Mouse (Mus musculus) cerebellum, postnatal 14 days (tissue): ENCODE measurements around the gene Epn3.

Experiments used
- DNase-seq, 2 experiments: peaks; one replicate each; pipeline ENCODE4 v3.0.0; 2021; ENCODE audit warnings: mixed read lengths in 2 of 2

Epn3 gene

GRCm38 (mm10) chr11:94495415-94495814 is 4.4 kb downstream of the Epn3 start:
- no peak for DNase-seq

DNA sequence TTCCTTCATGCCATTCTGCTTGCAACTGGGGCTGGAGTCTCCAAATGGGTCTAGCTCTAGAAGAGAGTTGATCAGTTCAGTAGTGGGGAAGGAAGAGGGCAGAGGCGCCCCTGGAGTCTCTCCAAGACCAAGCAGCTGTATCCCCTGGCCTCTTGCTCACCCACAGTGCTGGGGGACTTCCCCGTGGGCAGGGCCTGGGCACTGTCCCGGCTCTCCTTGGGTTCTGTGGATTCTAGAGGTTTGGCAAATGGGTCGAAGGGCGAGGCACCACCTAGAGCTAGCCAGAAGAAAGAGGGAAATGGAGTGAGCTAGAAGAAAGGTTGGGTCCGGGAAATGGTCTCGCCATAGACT is 8.1 kb downstream of the Epn3 start:
- no peak for DNase-seq

DNA sequence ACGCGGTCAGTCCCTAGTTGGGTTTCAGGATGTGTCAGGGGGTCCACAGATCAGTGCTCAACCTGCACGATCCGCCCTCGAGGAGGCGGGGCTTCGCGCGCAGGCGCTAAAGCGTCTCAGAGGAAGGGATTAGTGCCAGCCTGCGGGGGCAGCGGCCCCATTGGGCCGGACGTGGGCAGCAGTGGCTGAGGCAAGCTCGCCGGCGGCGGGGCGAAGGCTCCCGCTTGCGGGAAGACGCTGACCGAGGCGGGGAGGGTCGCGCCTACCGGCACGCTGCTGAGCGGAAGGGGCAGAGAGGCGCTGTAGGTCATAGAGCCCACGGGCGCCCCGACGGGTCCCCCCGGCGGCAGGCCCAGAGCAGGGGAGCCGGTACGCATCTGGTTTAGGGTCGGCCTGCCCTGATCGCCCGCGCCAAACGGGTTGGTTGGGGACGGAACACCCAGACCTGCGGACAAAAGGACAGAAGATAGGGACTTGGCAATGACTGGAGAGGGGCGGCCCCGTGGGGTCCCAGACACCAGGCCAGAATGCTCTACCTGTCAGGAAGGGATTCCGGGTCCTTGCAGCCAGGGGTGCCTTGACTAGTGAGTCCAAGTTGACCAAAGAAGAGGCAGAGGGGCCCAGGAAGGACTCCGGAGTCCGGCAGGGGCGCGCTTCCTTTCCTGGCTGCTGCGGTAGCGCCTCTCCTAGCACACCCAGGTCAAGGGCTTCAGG is 8.6 kb downstream of the Epn3 start:
- peak; percentile 67 to 77 for DNase-seq

DNA sequence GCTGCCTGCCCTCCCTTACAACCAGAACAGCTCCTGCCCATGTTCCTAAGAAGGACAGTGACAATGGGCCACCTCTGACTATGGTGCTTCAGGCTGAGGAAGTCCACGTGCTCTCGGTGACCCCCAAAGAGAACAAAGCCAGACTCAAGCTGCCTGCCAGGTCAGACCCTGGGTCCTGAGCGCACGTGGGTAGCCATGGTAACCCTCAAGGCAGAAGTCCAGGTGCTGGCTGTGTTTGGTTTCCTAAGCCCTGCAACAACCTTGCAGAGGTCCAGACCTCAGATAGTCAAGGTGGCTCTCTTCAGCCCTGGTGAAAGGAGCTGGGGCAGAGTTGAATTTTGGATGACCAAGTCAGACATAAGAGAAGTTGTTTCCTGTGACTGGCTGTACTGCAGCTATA is 10.0 kb downstream of the Epn3 start:
- DNase-seq: peak; percentile 41 to 55

DNA sequence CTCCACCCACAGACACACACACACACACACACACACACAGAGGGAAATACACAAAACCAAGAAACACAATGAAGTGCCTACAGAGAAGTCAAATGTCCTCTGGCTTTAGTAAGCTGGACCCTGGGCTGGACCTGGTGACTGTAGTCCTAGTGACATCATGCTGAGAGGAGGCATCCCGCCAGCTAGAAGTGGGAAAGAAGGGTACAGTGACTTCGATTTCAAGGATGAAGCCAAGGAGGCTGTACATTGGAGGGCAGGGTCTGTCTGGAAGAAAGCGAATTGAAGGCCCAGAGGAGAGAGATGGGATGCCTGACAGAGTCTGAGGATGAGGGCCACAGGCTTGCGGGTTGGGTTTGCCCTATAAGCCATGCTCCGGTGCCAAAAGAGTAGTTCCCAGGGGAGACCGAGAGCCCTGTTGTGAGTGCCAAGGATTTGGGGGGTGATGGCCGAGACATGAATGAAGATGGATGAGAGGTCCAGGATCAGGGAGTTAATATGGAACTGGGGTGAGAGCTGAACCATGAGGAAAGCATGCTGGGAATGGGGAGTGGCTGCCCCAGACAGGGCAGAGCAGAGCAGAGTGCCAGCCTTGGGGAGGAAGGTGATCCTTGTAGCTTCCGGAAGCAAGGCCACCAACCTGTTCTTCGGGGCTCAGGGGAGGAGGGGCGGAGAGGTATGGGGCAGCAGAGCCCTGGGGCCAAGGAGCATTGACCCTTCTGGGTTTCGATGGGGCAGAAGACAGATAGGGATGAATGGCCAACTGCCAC is 10.8 kb downstream of the Epn3 start:
- DNase-seq: peak; percentile 40 to 57

DNA sequence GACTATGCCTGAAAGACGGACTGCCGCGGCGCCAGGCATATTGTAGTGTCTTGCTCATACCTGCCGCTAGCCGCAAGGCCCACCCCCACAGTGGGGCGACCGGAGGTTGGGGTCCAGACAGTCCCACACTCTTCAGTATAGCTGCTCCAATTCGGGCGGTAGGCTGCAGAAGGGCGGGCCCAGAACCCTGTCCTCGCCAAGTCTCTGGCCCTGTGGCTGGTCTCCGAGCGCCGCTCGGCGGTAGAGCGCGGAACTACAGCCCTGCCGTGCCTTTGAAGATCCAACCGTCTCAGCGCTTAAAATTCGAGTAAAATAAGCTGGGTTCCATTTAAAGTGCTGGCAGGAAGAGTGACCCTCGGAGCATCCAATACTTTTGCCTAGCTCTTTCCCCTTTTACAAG is 13.8 kb downstream of the Epn3 start, which contains the start of gene Spata20:
Gene Spata20, minus strand, starts transcription at position 179 of the 400 bp plus-strand sequence.
- peak; percentile 97 for DNase-seq

GRCm38 (mm10) chr11:94485223-94485622 is 14.6 kb downstream of the Epn3 start:
- peak in 1 of 2 experiments; percentile 24 for DNase-seq

GRCm38 (mm10) chr11:94484636-94485035 is 15.1 kb downstream of the Epn3 start:
- peak in 1 of 2 experiments; percentile 26 for DNase-seq

DNA sequence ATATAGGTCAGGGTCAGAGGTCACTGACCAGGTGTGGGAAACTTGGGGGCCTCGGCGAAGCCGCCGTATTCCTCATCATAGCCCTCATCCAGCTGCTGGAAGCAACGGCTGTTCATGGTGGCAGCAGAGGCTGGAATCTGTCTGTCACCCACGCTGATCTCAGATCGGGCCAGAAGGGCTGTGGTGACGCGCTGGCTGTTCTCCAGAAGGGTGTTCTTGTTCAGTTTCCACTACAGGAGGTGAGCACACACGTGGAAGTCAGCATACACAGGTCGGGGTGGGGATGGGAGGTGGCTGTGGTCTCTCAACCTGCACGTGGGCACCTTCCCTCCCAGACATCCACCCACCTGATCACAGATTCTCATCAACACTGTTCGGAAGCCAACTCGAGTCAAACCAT is 15.9 kb downstream of the Epn3 start:
- peak; percentile 58 to 63 for DNase-seq

- peak; percentile 81 to 87 for DNase-seq
These were observed 16.3 kb downstream of the Epn3 start for GRCm38 (mm10) chr11:94483436-94483835.

DNA sequence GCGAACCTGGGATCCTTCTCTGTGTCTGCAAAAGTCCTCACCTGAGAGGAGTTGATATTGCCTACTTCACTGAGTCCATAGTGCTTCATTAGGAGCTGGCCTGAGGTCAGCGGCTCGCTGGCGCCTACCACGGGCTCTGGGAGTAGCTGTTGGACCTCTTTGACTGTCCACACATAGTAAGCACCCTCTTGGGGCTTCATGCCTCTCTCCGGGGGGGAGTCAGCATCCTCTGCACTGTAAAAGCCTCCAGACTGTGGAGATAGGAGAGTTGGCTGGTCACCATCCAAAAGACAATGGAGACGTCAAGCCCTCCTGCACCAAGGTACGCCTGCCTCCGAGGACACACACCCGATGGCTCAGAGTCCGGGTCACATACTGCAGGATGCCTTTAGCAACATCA is 17.0 kb downstream of the Epn3 start:
- DNase-seq: peak; percentile 44 to 47

DNA sequence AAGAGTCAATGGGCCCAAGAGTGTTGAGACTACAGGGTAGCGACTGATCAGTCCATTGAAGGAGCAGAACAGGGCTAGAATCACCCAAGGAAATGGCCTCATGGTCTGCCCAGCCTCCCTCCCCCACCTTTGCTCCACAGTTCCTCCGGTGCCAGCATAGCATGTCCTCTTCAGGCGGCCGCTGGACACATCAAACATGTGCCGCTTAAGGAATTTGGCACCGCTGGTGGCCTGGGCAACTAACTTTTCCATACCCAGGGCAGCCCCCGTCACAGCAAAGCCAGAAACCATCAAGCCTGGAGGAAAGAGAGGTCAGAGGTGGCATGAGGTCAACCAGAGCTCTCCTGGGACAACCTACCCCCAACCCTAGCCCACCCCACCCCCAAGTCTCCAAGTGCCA is 17.8 kb downstream of the Epn3 start:
- no peak for DNase-seq

DNA sequence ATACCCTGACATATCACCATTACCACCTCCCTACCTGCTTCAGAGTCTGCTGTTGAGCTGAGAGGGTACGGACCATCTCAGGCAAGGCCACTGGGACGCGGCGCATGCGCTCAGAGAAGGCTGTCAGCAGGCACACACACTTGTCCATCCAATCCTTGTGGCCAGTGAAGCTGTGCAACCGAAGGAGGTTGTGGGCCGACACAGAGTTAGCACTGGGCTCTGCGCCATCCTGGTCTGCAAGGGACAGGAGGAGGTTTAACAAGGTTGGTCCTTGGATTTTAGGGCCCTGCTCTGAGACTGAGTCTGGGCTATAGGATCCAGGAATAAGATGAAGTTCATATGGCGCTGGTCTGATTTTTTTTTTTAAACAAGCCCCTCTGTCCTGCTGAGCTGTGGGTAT is 19.4 kb downstream of the Epn3 start:
- peak; percentile 45 to 60 for DNase-seq

GRCm38 (mm10) chr11:94477651-94478050 is 22.1 kb downstream of the Epn3 start:
- DNase-seq: peak; percentile 86 to 87

GRCm38 (mm10) chr11:94475722-94476121 is 24.1 kb downstream of the Epn3 start:
- peak; percentile 58 to 65 for DNase-seq

- DNase-seq: no peak
These were observed 25.2 kb downstream of the Epn3 start for GRCm38 (mm10) chr11:94474544-94474910.

DNA sequence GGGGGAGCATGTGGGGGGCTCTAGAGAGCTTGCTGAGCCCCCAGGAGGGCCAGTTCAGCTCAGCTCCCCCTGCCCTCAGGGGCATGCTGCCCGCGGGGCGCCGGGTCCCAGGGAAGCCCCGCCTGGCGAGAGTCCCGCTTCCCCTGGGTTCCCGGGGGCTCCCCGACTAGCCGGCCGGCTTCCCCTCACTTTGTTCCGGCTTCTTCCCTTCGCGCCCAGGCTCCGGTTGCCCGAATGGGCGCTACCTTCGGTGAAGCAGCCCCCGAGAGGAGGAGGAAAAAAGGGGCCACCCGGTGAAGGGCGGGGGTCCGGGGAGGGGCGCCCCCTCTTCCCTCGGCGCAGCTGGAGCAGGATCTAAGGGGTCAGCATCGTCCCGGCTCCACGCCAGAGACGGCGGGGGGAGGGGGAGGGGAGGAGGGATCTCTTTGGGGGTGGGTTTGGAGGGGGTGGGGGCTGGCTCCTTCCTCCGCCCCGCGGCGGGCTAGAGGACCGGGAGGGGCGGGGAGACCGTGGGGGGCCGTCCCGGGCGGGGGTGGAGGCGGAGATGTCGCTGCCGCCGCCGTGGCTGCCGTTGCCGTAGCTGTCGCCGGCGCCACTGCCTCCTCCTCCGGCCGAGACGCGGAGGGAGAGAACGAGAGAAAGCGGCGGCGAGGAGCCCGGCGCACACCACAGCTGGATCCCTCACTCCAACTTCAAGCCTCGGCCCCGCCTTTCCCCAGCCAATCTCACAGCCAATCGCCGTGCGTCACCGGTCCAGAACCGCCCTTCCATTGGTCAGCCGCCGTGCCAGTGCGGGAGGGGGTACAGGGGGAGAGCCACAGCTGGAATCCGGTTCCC is 25.8 kb downstream of the Epn3 start, which contains the start of gene Cacna1g:
Gene Cacna1g, minus strand, starts transcription at position 492 of the 837 bp plus-strand sequence.
- DNase-seq: peak; percentile 89 to 91

DNA sequence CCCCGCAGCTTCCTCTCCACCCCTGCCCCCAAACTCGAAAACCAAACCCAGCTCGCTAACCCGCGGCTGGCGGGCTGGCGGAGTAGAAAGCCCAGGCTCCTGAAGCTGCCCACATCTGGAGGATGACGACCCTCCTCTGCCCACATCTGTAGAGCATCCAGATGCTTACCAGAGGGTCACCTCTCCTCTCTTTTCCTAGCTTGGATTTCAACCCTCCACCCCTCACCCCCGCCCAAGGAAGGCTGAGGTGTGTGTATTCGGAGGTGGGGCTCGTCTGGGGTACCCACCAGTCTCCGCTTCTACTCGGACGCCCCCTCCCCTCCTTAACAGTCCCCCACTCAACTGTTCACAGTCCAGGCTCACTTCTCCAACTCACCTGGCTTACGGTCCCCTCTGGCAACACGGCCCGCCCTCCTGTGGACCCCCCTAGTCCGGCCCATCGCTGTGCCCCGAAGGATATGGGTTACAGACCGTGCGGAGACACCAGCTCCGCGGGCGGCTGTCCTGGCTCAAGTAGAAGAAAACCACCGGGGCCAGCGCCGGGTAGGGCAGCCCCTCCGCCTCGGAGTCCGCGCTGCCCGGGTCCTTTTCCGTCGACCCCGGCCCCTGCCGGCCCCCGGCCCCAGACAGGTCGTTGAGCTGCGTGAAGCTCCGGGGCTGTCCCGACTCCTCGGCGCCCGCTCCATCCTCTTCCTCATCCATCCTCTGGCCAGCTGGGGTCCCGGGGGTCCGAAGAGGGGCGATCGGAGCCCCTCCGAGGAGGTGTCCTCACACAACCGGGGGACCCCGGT is 26.7 kb downstream of the Epn3 start:
- DNase-seq: peak; percentile 61 to 62

DNA sequence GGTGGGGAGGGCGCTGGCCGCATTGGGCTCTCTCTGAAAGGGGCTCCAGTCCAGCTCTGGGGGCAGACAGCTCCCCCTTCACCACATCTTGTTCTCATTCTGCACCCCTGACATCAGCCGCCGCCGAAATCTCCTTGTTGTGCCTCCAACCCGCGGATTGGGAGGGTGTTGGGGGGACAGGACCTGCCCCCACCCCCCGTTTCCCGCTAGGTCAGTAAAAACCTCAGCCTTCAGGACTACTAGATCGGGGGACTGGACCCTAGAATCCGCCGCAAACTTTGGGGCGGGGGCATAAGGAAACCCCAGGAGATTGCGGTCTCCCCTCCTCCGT is 27.2 kb downstream of the Epn3 start:
- DNase-seq: peak; percentile 58 to 62

- DNase-seq: peak; percentile 63 to 64
These were observed 27.8 kb downstream of the Epn3 start for GRCm38 (mm10) chr11:94471740-94472584.

DNA sequence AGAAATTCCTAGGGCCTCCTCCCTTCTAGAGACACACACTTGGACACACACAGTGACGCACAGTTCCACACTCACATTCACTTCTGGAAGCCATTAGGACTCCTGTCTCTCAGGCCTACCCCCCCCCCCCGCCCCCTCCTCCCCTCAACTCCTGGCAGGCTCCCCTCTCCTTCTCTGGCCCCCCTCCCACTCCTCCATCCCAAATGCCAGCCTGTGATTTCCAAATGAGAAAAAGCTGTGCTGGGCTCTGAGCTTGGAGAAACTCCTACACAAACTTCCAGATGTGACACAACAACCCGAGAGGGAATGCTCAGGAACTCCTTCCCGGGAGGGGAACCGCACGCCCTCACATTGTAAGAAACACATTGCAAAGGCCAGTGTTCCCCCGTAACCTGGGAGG is 29.4 kb downstream of the Epn3 start:
- DNase-seq: peak in 1 of 2 experiments; percentile 27
